Mouse (Mus musculus): Measurements from ENCODE around the gene Samt1. TPM values are rescaled to one million over a fixed set of nuclear protein-coding genes. Genes with fewer than 3 reads are reported as not detected.

Samt1 gene
- not detected for polyA plus RNA-seq (2017; shearing (Covaris generic))

DNA sequence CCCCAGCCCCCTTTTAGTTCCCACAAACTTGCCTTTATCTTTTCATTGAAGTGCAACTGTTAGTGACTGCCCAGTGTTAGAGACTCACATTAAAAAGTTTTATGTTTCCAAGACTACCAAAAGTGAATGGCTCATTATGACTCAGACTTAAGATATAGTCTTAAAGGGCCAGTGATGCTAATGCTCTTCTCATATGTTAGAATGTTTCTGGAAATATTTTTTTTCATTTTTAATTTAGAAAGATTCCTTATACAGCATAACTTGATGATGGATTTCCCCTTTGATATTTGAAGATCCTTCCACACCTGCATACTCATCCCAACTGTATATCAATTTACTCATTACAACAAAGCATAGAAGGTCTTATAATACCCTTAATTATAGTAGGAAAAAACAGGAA is at the start of gene Samt1:
Gene Samt1 (minus strand): TSS at position 101 of the 400 bp plus-strand sequence.

DNA sequence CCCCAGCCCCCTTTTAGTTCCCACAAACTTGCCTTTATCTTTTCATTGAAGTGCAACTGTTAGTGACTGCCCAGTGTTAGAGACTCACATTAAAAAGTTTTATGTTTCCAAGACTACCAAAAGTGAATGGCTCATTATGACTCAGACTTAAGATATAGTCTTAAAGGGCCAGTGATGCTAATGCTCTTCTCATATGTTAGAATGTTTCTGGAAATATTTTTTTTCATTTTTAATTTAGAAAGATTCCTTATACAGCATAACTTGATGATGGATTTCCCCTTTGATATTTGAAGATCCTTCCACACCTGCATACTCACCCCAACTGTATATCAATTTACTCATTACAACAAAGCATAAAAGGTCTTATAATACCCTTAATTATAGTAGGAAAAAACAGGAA is 42.5 kb upstream of the Samt1 start, which contains the start of gene Gm10057:
Gene Gm10057 (minus strand): TSS at position 101 of the 400 bp plus-strand sequence.

DNA sequence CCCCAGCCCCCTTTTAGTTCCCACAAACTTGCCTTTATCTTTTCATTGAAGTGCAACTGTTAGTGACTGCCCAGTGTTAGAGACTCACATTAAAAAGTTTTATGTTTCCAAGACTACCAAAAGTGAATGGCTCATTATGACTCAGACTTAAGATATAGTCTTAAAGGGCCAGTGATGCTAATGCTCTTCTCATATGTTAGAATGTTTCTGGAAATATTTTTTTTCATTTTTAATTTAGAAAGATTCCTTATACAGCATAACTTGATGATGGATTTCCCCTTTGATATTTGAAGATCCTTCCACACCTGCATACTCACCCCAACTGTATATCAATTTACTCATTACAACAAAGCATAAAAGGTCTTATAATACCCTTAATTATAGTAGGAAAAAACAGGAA is 21.3 kb upstream of the Samt1 start, which contains the start of gene 4921511M17Rik:
Gene 4921511M17Rik (minus strand): TSS at position 101 of the 400 bp plus-strand sequence.

Other genes starting within 250 kb of the Samt1 start
- 1.3 TPM for gene Spin2c, start 180.4 kb downstream of the Samt1 start, polyA plus RNA-seq (2017; shearing (Covaris generic))
- gene 4921511M17Rik, start 21.2 kb upstream of the Samt1 start, polyA plus RNA-seq (2017; shearing (Covaris generic)), result not detected
- not detected for gene Gm10057, start 42.4 kb upstream of the Samt1 start, polyA plus RNA-seq (2017; shearing (Covaris generic))
- gene Gm15140, start 108.0 kb upstream of the Samt1 start, polyA plus RNA-seq (2017; shearing (Covaris generic)), result not detected

Measured in effector memory CD4-positive, alpha-beta T cell, adult 5 months (primary cell).